Mouse (Mus musculus): ENCODE measurements around the gene Cldn7. TPM values are rescaled to one million over a fixed set of nuclear protein-coding genes. Genes with fewer than 3 reads are reported as not detected.
"Not testable (repeated sequence)": the region's sequence is repeated elsewhere in the genome, so short reads cannot be mapped to it uniquely, and the experiment has no call there.

The Cldn7 gene
- total and polyA plus RNA-seq, 2 experiments from 2014 or later = 0.57 TPM; not detected in 1

GRCm38 (mm10) chr11:69948066-69948762, 16.4 kb upstream of the Cldn7 start, which contains the start of gene Slc2a4:
TSS of gene Slc2a4 (minus strand) at chr11:69948188.
- ATAC-seq (ENCODE audit: low FRiP score) (peak; percentile 83), DNase-seq (ENCODE audit: low spot score) (peak; percentile 89)
- H3K4me1 ChIP-seq (ENCODE audit: insufficient read depth, low read length) = no peaks in the 10 kb centered on the region
- H3K9me3 ChIP-seq (ENCODE audit: low read length) = no peaks in the 10 kb centered on the region
- WGBS = under 1% methylated on average over 34 of the region's 34 CpGs
- H3K27ac ChIP-seq (ENCODE audit: low read depth, low read length) = no peak within 1 kb of the TSS
- peaks cover 15% of the 10 kb centered on the region; the same call in 1 of the 2 replicates for H3K27me3 ChIP-seq (ENCODE audit: insufficient read depth, low read length)
- no peak for TF ChIP-seq CTCF (IDR thresholded peaks at IDR 0.05)
- peak within 1 kb of the TSS; percentile 49 for H3K4me2 ChIP-seq (ENCODE audit: low read depth, low read length, poor library complexity, severe bottlenecking)
- 0 out of 2 replicates have a peak within 1 kb of the TSS, but pooled peaks have one; percentile 13 for H3K9ac ChIP-seq (replicated peaks; ENCODE audit: low read length, poor library complexity, severe bottlenecking)
- no peaks in the 10 kb centered on the region for H3K36me3 ChIP-seq (ENCODE audit: insufficient read depth, low read length)
- peak within 1 kb of the TSS; percentile 34 for H3K4me3 ChIP-seq (ENCODE audit: low read depth, low read length)

- Histone ChIP-seq H3K4me2 (ENCODE audit: low read depth, low read length, poor library complexity, severe bottlenecking) (peak overlapping the region; percentile 49), H3K4me3 (ENCODE audit: low read depth, low read length) (peak overlapping the region; percentile 34; the same call in 1 of the 2 replicates), H3K9ac (replicated peaks; ENCODE audit: low read length, poor library complexity, severe bottlenecking) (no peak overlapping the region), H3K27me3 (ENCODE audit: insufficient read depth, low read length) (peaks cover 15% of the 10 kb centered on the region; the same call in 1 of the 2 replicates), H3K27ac (ENCODE audit: low read depth, low read length) (no peak overlapping the region), H3K4me1 (ENCODE audit: insufficient read depth, low read length) (no peaks in the 10 kb centered on the region), H3K36me3 (ENCODE audit: insufficient read depth, low read length) (no peaks in the 10 kb centered on the region), H3K9me3 (ENCODE audit: low read length) (no peaks in the 10 kb centered on the region)
- TF ChIP-seq CTCF (IDR thresholded peaks at IDR 0.05) = peak; percentile 85
- WGBS = under 1% methylated on average over 14 of the region's 14 CpGs
- peak; percentile 62 for ATAC-seq (ENCODE audit: low FRiP score)
- DNase-seq (ENCODE audit: low spot score) = peak; percentile 83
These were observed 15.8 kb upstream of the Cldn7 start for GRCm38 (mm10) chr11:69948763-69949150.

GRCm38 (mm10) chr11:69950807-69951459, 13.6 kb upstream of the Cldn7 start:
- ATAC-seq (ENCODE audit: low FRiP score) (no peak), DNase-seq (ENCODE audit: low spot score) (no peak)
- Histone ChIP-seq H3K27me3 (ENCODE audit: insufficient read depth, low read length) (peaks cover 15% of the 10 kb centered on the region; the same call in 1 of the 2 replicates), H3K4me2 (ENCODE audit: low read depth, low read length, poor library complexity, severe bottlenecking) (no peak overlapping the region), H3K4me3 (ENCODE audit: low read depth, low read length) (no peak overlapping the region), H3K4me1 (ENCODE audit: insufficient read depth, low read length) (no peaks in the 10 kb centered on the region), H3K27ac (ENCODE audit: low read depth, low read length) (no peak overlapping the region), H3K36me3 (ENCODE audit: insufficient read depth, low read length) (no peaks in the 10 kb centered on the region), H3K9ac (replicated peaks; ENCODE audit: low read length, poor library complexity, severe bottlenecking) (no peak overlapping the region), H3K9me3 (ENCODE audit: low read length) (no peaks in the 10 kb centered on the region)
- WGBS = 45% methylated on average over 4 of the region's 4 CpGs
- no peak for TF ChIP-seq CTCF (IDR thresholded peaks at IDR 0.05)

GRCm38 (mm10) chr11:69952274-69952673, 12.3 kb upstream of the Cldn7 start:
- Histone ChIP-seq H3K27me3 (ENCODE audit: insufficient read depth, low read length) (peaks cover 13% of the 10 kb centered on the region; the same call in 1 of the 2 replicates), H3K4me2 (ENCODE audit: low read depth, low read length, poor library complexity, severe bottlenecking) (no peak overlapping the region), H3K4me3 (ENCODE audit: low read depth, low read length) (no peak overlapping the region), H3K9me3 (ENCODE audit: low read length) (no peaks in the 10 kb centered on the region), H3K36me3 (ENCODE audit: insufficient read depth, low read length) (no peaks in the 10 kb centered on the region), H3K4me1 (ENCODE audit: insufficient read depth, low read length) (no peaks in the 10 kb centered on the region), H3K27ac (ENCODE audit: low read depth, low read length) (no peak overlapping the region), H3K9ac (replicated peaks; ENCODE audit: low read length, poor library complexity, severe bottlenecking) (no peak overlapping the region)
- no peak; the same call in 1 of the 2 replicates for TF ChIP-seq CTCF (IDR thresholded peaks at IDR 0.05)
- DNase-seq (ENCODE audit: low spot score) (no peak), ATAC-seq (ENCODE audit: low FRiP score) (no peak)
- 39% methylated on average over 1 of the region's 1 CpGs for WGBS

- no peak for ATAC-seq (ENCODE audit: low FRiP score)
These were observed 11.2 kb upstream of the Cldn7 start for GRCm38 (mm10) chr11:69953267-69953915.

GRCm38 (mm10) chr11:69955618-69956017, 9.0 kb upstream of the Cldn7 start:
- H3K9me3 ChIP-seq (ENCODE audit: low read length); ATAC-seq (ENCODE audit: low FRiP score); H3K4me3 ChIP-seq (ENCODE audit: low read depth, low read length); H3K9ac ChIP-seq (replicated peaks; ENCODE audit: low read length, poor library complexity, severe bottlenecking); H3K27me3 ChIP-seq (ENCODE audit: insufficient read depth, low read length); H3K36me3 ChIP-seq (ENCODE audit: insufficient read depth, low read length); H3K4me2 ChIP-seq (ENCODE audit: low read depth, low read length, poor library complexity, severe bottlenecking); H3K27ac ChIP-seq (ENCODE audit: low read depth, low read length); DNase-seq (ENCODE audit: low spot score); H3K4me1 ChIP-seq (ENCODE audit: insufficient read depth, low read length): not testable (repeated sequence)
- 72% methylated on average over 3 of the region's 4 CpGs for WGBS

More at GRCm38 (mm10) chr11:69953267-69953915, 11.2 kb upstream of the Cldn7 start:
- no peak for TF ChIP-seq CTCF (IDR thresholded peaks at IDR 0.05)
- no peak for DNase-seq (ENCODE audit: low spot score)
- H3K9me3 ChIP-seq (ENCODE audit: low read length) = no peaks in the 10 kb centered on the region
- no peak overlapping the region for H3K4me3 ChIP-seq (ENCODE audit: low read depth, low read length)
- 0 out of 2 replicates have a peak, but pooled peaks cover 7% of the 10 kb centered on the region for H3K27me3 ChIP-seq (ENCODE audit: insufficient read depth, low read length)
- no peak overlapping the region for H3K27ac ChIP-seq (ENCODE audit: low read depth, low read length)
- no peak overlapping the region for H3K4me2 ChIP-seq (ENCODE audit: low read depth, low read length, poor library complexity, severe bottlenecking)
- H3K4me1 ChIP-seq (ENCODE audit: insufficient read depth, low read length) = no peaks in the 10 kb centered on the region
- WGBS = 70% methylated on average over 10 of the region's 11 CpGs
- no peak overlapping the region for H3K9ac ChIP-seq (replicated peaks; ENCODE audit: low read length, poor library complexity, severe bottlenecking)
- no peaks in the 10 kb centered on the region for H3K36me3 ChIP-seq (ENCODE audit: insufficient read depth, low read length)

Measured in midbrain, postnatal 0 days (tissue).